Mouse (Mus musculus) cerebellum, adult (tissue): ENCODE results near the gene Mlph.

ENCODE experiments used
- ATAC-seq: cut with Nextera tagmentation; 2 replicates; pipeline ENCODE4 v1.9.2; 2017; ENCODE audit warnings: mild to moderate bottlenecking, moderate library complexity, mixed read lengths; ENCODE audit not compliant: insufficient number of reproducible peaks, low FRiP score, low TSS enrichment

Mlph gene

GRCm38 (mm10) chr1:90962526-90962925, 47.6 kb downstream of the Mlph start:
- ATAC-seq = no peak

GRCm38 (mm10) chr1:90962994-90963393, 48.1 kb downstream of the Mlph start:
- no peak for ATAC-seq

GRCm38 (mm10) chr1:90967583-90967982, 52.7 kb downstream of the Mlph start:
- no peak for ATAC-seq

GRCm38 (mm10) chr1:90968649-90969048, 53.8 kb downstream of the Mlph start:
- ATAC-seq = no peak

GRCm38 (mm10) chr1:90969347-90969784, 54.5 kb downstream of the Mlph start, which contains the start of gene Rab17:
TSS of gene Rab17 (minus strand) at chr1:90969661.
- ATAC-seq = no peak

- no peak for ATAC-seq
Observed at GRCm38 (mm10) chr1:90969881-90970390, 55.1 kb downstream of the Mlph start.

GRCm38 (mm10) chr1:90972911-90973573, 58.2 kb downstream of the Mlph start:
- ATAC-seq = peak; percentile 53

GRCm38 (mm10) chr1:90973574-90973911, 58.7 kb downstream of the Mlph start:
- ATAC-seq = peak; percentile 18; the same call in 1 of the 2 replicates

GRCm38 (mm10) chr1:90974906-90975649, 60.2 kb downstream of the Mlph start:
- ATAC-seq = no peak

- no peak for ATAC-seq
Observed at GRCm38 (mm10) chr1:90975960-90976359, 61.1 kb downstream of the Mlph start.

GRCm38 (mm10) chr1:90980638-90981330, 65.9 kb downstream of the Mlph start:
- ATAC-seq = no peak

- no peak for ATAC-seq
Observed at GRCm38 (mm10) chr1:90981346-90981745, 66.5 kb downstream of the Mlph start.

GRCm38 (mm10) chr1:90995916-90996315, 81.0 kb downstream of the Mlph start:
- ATAC-seq = no peak

- ATAC-seq = no peak
Observed at GRCm38 (mm10) chr1:90997136-90997535, 82.3 kb downstream of the Mlph start.

GRCm38 (mm10) chr1:90997641-90998040, 82.8 kb downstream of the Mlph start:
- ATAC-seq = no peak

- peak; percentile 70 for ATAC-seq
Observed at GRCm38 (mm10) chr1:90998268-90998890, 83.5 kb downstream of the Mlph start, which contains the start of gene Lrrfip1. TSS of gene Lrrfip1 (plus strand) at chr1:90998737.

- no peak for ATAC-seq
Observed at GRCm38 (mm10) chr1:90998891-90999611, 84.2 kb downstream of the Mlph start.

GRCm38 (mm10) chr1:90999911-91000601, 85.2 kb downstream of the Mlph start:
- ATAC-seq = no peak
